Mouse (Mus musculus): ENCODE measurements around the gene Ppm1l. TPM values are rescaled to one million over a fixed set of nuclear protein-coding genes. Genes with fewer than 3 reads are reported as not detected.

Gene Ppm1l
- total RNA-seq, 1 experiment from 2014 or later, result 1.5 TPM

DNA sequence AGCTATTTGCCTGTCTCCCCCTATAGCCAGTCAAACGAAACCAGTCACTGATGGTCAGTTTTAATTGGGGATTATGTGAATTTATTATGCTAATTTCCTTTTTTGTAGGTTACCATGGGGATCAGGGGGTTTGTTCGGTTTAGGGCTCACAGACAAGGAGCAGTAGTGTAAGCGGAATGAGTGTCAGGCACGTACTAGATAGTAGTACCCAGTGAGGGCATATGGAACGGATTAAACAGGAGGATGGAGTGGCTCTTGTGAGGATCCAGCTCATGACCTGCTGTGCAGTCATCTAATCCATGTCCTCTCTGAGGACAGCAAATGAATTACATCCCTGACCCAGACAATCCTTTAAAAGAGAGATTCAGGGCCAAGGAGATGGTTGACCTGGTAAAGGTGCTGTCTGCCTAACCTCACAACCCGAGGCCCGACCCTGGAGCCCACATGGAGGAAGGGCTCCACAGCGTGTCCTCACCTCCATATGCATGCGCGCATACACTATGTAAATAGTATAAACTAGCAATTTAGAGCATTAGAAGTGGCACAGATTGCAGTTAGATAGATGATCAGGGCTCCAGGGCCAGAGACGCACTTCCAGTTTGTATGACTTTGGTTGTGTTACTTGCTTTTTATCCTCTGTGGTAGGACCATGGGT, 153.6 kb downstream of the Ppm1l start:
- ATAC-seq (replicated peaks; ENCODE audit: insufficient number of reproducible peaks, low FRiP score, low TSS enrichment, poor library complexity, severe bottlenecking), result no peak

DNA sequence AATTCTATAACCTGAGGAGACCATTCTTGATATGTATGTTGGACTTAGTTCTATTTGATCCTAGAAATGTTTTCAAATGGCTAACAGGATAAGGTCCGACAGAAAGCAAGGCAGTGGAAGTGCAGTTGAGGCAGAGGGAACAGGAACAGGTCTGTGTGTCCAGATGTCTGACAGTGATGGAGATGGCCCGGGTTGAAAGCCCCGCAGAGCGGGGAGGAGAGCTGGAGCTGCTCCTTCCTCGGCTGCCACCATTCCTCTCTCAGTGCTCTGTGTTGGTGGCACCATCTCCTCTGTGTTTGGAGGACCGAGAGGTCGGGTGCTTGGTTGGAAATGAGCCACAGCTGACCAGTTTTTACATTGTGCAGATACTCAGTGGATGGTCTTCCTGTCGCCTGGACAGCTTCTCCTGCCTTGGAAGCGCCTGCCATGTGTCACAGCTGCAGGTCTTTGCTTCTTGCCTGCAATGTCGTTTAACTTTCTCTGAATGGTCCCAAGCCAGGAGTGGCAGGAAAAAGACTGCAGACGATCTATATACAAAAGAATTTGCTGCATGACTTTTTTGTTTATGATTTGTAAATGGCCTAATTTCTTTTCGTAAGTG, 159.3 kb downstream of the Ppm1l start:
- ATAC-seq (replicated peaks; ENCODE audit: insufficient number of reproducible peaks, low FRiP score, low TSS enrichment, poor library complexity, severe bottlenecking), result no peak

DNA sequence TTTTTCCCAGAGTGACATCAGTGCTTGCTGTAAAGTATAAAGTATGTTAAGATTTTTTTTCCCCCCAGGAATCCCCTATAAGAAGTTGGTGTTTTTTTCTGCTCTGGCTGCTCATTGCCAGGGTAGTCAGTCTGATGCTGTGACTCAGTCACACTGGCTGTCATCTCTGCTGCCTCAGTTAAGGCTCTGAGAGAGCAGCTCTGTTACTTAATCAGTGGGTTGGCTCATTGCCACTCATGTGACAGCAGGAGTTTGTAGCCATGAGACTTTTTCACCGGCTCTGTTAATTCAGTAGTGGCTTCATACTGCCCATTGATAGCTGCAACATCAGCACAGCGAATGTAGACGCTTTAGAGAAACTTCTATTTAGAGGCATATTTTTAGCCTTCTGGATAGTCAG, 163.3 kb downstream of the Ppm1l start:
- no peak for ATAC-seq (replicated peaks; ENCODE audit: insufficient number of reproducible peaks, low FRiP score, low TSS enrichment, poor library complexity, severe bottlenecking)

DNA sequence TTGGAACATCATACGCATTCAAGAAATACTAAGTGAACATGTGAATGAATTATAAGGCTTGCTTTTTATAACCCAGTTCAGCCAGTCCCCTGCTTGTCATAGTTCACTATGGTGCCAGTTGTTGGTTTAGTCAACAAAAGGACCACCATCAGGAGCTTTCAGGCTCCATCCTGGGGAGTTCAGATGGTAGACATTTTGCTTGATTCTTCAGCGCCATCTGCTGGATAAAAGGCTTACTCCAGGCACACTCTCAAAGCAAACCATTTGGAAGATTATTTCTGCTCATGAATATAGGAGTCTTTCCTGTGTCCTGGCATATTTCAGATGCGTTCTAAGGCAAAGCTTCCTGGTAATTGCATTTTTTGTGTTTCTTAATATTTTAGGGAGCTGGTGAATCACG, 165.2 kb downstream of the Ppm1l start:
- peak; percentile 59; the same call in 1 of the 2 replicates for ATAC-seq (replicated peaks; ENCODE audit: insufficient number of reproducible peaks, low FRiP score, low TSS enrichment, poor library complexity, severe bottlenecking)

DNA sequence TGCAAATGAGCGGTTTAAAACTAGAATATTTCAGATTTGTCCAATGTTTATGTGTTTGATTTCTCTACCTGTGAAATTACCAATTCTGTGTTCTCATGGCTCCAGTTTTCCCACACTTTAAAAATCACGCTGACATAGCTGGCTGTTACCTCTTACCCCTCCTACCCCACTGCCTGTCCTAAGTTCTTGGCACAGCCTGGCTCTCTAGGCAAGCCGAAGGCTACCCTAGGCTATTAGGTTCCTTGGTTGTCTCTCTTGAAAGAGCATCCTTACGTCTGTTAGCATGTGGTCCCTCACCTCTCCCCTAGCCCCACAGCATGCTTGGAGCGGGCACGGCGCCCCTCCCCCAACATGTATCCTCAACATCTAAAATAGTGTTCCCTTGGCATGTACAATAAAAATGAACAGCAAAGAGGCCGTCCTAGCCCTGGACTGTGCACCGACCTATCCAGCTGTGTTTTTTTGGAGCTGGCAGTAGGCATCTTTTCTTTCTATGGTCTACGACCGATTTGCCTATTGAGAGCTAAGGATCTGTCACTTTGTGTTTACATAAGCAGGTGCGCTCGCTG, 167.4 kb downstream of the Ppm1l start:
- no peak for ATAC-seq (replicated peaks; ENCODE audit: insufficient number of reproducible peaks, low FRiP score, low TSS enrichment, poor library complexity, severe bottlenecking)

DNA sequence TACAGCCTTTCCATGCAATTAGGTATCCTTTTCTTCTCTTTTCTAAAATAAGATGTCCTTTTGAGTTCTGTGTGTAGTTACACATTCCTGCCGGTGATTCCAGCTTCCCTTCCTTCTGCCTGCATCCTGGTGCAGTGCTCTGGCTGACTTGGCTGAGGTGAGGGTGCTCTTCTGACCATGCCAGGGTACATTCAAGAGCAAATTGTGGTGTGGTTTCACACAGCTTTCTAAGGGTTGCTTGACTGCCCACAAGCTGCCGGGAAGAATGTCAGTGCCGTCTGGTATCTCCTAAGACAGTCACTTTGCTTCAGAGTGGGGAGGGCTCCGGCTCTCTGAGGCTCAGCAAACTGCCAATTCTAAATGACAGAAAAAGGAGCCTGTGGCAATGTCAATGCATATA, 167.9 kb downstream of the Ppm1l start:
- no peak for ATAC-seq (replicated peaks; ENCODE audit: insufficient number of reproducible peaks, low FRiP score, low TSS enrichment, poor library complexity, severe bottlenecking)

DNA sequence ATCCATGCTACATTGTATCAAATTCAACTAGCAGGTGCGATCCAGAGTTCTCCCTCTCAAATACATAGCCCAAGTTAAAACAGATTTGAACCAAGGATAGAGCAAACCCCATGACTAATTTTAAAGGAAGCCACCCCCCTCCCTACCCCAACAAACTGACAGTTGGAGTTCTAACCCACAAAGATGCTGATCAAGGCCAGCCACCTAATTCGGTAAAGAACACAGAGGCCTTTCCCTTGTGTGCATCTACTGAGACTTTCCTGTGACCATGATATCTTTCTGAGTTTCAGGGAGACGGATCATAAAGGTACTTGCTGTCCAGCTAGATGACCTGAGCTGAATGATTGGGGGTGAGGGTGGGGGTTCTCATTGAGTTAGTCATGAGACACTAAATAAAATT, 168.7 kb downstream of the Ppm1l start:
- ATAC-seq (replicated peaks; ENCODE audit: insufficient number of reproducible peaks, low FRiP score, low TSS enrichment, poor library complexity, severe bottlenecking), result no peak

DNA sequence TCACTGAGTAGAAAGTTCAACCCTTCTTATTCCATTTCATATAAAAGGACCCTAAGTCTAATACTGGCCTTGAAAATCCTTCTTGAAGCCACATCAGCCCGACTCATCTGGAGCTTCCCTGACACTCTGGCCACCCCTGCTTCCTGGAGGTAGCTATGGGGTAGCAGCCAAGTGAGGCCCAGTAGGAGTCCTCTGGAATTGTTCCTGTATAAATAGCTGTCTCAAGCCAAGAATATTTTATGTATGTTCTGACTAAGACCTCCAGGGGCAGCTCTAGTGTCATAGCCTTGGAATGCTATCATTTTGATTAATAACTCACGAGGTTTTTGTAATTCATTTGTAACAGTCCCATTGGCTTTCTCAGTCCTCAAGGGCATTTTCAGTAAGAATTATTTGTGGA, 169.1 kb downstream of the Ppm1l start:
- no peak for ATAC-seq (replicated peaks; ENCODE audit: insufficient number of reproducible peaks, low FRiP score, low TSS enrichment, poor library complexity, severe bottlenecking)

DNA sequence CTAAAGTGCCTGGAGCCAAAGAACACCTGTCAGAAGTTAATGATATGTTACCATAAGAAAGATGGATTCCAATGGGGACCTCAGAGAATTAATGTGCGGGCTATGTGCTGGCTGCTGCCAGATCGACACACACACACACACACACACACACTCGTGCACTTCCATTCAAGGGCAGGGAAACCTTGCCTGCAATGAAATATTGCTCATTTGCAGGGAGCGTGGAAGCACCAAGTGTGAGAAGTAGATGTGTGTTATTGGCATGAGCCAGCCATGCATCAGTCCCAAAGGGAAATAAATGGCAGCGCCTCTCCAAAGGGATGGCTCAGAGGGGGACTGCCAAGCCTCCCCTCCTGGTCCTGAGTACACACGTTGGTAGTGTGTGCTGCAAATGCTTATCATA, 170.8 kb downstream of the Ppm1l start:
- no peak for ATAC-seq (replicated peaks; ENCODE audit: insufficient number of reproducible peaks, low FRiP score, low TSS enrichment, poor library complexity, severe bottlenecking)

DNA sequence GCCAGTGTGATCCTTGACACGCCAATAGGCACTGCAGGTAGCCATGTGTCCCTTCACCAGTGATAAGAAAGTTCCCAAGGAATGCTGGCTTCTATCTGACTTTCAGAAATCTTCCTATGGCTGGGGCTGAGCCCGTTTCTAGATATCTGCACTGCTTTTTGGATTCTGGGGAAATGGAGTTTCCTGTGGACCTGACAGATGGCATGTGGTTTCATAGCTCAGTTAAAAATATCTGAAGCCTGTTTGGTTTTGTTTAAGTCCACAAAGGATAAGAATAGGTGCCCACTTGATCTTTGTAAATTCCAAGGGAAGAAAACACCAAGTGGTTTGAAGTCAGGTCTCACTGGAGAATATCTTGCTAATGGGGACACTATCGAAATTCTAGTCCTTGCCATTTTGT, 173.0 kb downstream of the Ppm1l start:
- no peak for ATAC-seq (replicated peaks; ENCODE audit: insufficient number of reproducible peaks, low FRiP score, low TSS enrichment, poor library complexity, severe bottlenecking)

DNA sequence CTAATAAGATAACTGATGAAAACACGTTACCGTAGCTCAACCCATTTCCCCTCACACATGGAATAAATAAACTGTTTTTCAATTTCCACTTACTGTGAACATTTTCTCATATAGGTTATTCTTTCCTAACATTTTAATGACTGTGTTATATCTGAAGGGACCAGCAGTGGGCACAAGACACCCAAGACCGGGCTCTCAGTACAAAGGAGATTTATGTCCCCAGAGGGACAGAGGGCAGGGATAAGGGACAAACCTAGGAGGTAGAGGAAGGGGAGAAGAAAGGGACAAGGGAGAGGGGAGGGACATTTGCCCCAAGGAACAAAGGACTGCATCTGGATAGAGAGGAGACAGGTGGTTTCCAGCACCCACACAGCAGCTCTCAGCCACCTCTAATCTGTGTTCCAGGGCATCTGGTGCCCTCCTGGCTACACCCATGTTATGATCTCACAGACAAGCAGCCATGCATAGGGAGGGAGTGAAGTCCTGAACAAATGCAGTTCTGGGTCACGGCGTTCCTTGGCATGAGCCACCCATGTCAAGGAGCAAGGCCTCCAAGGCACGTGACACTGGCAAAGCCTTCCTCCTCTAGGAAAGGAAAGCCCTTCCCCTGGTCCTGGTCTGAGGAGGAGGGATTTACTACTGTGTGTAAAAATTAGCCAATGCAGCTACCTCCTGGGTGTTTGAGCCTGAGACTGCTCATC, 174.5 kb downstream of the Ppm1l start:
- no peak for ATAC-seq (replicated peaks; ENCODE audit: insufficient number of reproducible peaks, low FRiP score, low TSS enrichment, poor library complexity, severe bottlenecking)

DNA sequence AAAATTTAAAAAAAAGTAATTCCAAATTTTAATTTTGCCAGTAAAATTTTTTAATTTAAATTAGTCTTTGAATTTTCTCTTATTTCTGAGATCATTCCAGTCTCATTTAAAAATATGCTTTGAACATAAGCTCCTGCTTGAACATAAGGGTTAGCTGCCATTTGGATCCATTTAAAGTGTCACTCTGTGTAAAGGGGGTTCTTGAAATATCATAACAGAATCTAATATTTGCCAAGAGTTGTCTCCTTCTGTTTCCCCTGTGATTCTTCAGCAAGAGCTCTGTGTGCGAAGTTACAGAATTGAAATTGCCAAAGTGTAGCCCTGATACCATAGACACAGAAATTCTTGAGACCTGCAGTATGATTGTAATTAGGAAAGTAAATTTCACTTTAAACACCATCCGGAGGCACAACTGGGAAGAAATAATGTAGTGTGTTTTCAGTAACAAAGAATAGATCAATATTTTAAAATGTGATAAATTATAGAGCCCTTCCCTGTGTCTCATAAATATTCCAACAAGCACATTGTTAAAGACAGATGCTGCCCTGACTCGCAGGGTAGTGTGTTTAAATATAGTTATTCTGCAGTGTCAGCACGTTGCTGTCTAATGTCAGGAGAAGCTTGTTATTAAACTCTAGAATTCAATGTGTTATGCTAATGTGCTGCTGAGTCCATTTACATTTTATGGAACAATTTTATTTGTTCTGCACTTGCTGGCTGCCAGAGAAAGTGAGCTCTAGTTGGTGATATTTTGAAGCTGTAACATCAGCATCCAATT, 177.8 kb downstream of the Ppm1l start:
- no peak for ATAC-seq (replicated peaks; ENCODE audit: insufficient number of reproducible peaks, low FRiP score, low TSS enrichment, poor library complexity, severe bottlenecking)

DNA sequence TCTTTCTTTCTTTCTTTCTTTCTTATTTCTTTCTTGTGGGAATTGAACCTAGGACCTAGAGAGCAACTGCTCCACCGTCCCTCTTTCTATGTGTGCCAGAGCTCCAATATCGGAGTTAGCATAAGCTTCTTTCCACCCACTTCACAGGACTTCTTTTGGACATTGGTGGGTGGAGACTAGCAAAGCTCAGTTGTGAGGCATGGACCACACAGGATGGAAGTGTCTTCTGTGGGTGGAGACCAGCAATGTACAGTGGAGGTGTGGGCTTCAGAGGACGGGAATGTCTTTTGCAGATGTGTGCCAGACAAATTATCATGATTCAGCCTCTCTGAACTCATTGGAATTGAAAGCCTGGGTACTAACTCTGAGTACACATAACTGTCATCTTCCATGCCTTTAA, 180.5 kb downstream of the Ppm1l start:
- ATAC-seq (replicated peaks; ENCODE audit: insufficient number of reproducible peaks, low FRiP score, low TSS enrichment, poor library complexity, severe bottlenecking), result no peak

DNA sequence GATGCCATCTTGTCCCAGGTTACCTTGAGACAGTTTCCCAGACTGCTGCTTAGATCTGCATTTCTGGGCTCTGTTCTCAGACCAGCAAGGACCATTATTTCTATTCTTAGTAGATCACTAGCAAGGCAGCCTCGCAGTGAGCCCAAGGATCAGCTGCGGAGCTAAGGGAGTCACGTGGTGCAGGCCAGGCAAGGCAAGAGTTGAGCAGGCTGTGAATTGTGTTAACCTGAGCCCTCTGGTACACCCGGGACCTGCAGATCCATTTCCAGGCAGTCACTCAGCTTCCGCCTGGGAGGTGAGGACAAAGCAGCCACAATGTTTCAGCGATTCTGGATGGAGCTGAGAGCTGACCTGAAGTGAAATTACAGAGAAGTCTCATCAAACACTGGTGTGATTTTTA, 185.3 kb downstream of the Ppm1l start:
- ATAC-seq (replicated peaks; ENCODE audit: insufficient number of reproducible peaks, low FRiP score, low TSS enrichment, poor library complexity, severe bottlenecking), result no peak

DNA sequence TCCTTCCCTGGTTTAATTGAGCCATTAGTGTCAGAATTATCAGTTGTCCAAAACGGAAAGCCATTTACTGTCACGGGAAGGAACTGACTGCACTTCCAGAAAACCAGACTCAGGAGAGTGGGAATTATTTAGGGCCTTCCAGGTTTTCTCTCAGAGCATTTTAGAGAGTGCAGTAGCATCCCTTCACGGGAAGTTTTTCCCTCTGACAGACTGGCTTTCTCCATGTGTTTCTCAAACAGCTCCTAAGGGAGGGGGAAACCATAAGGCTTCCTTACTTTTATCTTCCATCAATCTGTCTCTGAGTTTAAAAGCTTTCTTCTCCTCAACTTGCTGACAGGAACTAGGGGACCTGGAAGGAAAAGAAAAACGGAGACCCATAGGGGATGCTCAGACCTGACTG, 185.9 kb downstream of the Ppm1l start:
- ATAC-seq (replicated peaks; ENCODE audit: insufficient number of reproducible peaks, low FRiP score, low TSS enrichment, poor library complexity, severe bottlenecking), result no peak

DNA sequence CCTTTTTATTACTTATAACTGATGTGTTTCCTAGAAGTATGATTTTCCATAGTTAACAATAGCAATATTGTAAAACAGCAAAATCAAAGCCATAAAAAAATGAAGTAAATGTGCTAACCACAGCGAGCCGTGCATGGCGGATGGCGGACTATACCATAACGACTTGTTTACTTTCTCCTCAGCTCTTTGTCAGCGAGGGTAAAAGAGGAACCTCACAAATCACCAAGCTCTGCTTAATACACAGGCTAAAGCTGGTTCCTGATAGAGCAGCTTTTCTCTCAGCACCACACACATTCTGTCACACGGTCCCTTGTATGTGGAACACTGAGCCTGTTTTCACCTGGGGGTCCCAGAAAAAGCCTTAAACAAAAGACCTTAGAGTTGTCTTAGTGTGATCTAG, 188.4 kb downstream of the Ppm1l start:
- ATAC-seq (replicated peaks; ENCODE audit: insufficient number of reproducible peaks, low FRiP score, low TSS enrichment, poor library complexity, severe bottlenecking), result no peak

DNA sequence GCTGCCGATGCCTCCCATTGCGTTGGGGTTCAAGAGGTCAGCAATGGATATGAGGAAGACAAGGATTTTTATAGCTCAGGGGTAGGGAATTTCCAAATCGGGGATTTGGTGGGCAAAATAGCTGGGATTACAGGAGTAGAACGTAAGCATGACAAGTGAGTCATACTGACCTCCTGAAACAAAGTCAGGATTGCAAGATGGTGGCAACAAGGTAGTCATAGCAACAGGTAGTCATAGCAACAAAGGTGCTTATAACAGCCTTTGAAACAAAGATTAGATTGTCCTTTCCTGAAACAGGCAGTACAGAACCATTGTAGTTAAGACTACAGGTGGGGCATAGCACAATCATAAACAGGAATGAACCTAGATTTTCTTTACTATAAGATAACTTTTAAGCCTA, 189.7 kb downstream of the Ppm1l start:
- no peak for ATAC-seq (replicated peaks; ENCODE audit: insufficient number of reproducible peaks, low FRiP score, low TSS enrichment, poor library complexity, severe bottlenecking)

DNA sequence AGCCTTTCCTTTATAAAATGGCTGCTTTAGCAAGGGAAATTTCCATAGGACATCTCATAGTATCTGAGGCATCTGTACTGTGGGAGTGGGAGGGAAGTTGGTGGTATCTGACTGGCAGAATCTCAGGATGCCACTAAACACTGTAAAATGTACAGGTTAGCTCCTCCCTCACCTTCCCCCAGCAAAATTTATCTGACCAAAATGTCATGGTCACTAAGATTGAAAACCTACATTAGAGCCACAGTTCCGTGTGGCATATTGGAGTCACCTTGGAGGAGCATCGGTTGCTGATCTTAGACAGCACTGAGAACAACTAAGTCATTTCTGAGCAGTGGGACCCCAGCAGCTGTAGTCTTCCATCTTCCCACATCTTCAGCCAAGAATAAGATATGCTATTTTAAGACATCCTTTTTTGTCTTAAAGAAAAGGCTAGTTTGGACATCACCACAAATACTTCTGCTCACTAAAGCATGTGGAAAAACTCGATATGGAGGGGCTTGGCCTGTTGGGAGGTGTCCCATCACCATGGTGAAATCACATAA, 192.8 kb downstream of the Ppm1l start:
- no peak for ATAC-seq (replicated peaks; ENCODE audit: insufficient number of reproducible peaks, low FRiP score, low TSS enrichment, poor library complexity, severe bottlenecking)

DNA sequence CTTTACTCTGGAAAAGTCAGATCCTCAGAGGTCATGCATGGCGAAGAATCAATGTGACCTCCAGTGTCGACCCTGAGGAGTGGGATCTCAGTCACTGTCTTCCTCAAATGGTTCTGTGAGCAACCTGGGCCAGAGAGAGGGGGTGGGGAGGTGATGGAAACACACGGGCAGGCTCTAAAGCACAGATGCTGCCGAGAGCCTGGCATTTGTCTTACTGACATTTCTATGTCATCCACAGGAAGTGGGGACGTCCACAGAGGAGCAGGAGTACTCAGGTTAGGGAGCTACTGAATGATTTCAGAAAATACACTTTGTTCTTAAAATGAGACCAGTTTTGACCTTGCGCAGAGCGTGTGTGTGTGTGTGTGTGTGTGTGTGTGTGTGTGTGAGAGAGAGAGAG, 195.2 kb downstream of the Ppm1l start:
- ATAC-seq (replicated peaks; ENCODE audit: insufficient number of reproducible peaks, low FRiP score, low TSS enrichment, poor library complexity, severe bottlenecking), result no peak
